Mouse (Mus musculus) liver, postnatal 0 days (tissue): ENCODE results near the gene Ptprd.

Experiments used
- CTCF ChIP-seq: sonication (generic); IDR thresholded peaks from 2 replicates; pipeline ENCODE4 v1.5.1; 2016; ENCODE audit warnings: antibody characterized with exemption, low read depth
- EP300 ChIP-seq: IDR thresholded peaks from 2 replicates; pipeline ENCODE4 v1.6.1; 2016; ENCODE audit warnings: antibody characterized with exemption, low read depth, mild to moderate bottlenecking

DNA sequence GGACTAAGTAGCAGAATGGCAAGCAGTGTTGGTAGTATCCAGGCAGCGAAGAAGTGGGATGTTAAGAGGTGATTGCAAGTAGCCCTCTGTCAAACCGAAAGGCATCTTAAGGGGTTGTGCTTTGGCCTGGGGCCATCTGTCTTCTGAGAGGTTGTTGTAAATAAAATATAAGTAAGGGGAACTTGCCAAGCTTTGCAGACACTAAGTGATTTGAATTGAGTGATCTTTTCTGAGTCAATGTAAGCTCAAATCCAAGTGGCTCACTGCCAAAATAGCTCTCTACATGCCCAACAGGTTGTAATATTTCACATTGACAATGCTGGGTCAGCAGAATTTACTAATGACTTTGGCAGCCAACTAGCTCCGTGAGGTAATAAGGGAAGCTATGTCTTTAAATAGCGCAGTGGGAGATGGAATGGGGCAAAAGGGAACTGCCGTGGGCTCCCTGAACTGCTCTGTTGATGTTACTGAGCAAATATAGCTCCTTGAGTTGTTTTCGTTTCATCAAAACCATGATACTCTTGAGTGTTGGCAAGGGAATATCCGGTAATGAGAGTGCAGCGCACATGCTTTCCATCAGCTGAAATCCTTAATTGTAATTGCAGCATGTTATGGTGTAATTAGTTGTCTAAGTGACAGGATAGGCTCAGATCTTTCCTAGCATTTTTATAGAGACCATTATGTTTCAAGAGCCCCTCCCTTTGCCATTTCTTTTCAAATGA is 952.4 kb downstream of the Ptprd start:
- no peak for TF ChIP-seq EP300
- TF ChIP-seq CTCF, result no peak
